Mouse (Mus musculus) limb, embryonic 12.5 days (tissue): ENCODE results near the gene Hdac4. TPM values are rescaled to one million over a fixed set of nuclear protein-coding genes. Genes with fewer than 3 reads are reported as not detected.
A peak's percentile ranks its signal among the peaks of the same experiment; 100 is the strongest.

Source experiments
- ATAC-seq: fragments of 200-750 bp; cut with Nextera tagmentation; 2 replicates; pipeline ENCODE4 v1.8.0; 2017; ENCODE audit warnings: low read depth, moderate TSS enrichment; ENCODE audit not compliant: insufficient number of reproducible peaks, insufficient read depth, low FRiP score, low TSS enrichment
- H3K27ac ChIP-seq: fragments of 300-500 bp; sonication (generic); 2 replicates; pipeline ENCODE4 v1.5.1; 2016; ENCODE audit warnings: mild to moderate bottlenecking, moderate library complexity
- H3K27me3 ChIP-seq: fragments of 300-500 bp; sonication (generic); 2 replicates; pipeline ENCODE4 v1.6.1; 2016; ENCODE audit warnings: mild to moderate bottlenecking, moderate library complexity
- H3K36me3 ChIP-seq: fragments of 300-500 bp; sonication (generic); 2 replicates; pipeline ENCODE4 v1.6.1; 2016; ENCODE audit warnings: mild to moderate bottlenecking, moderate library complexity
- H3K4me1 ChIP-seq: fragments of 300-500 bp; sonication (generic); replicated peaks from 2 replicates; pipeline ENCODE4 v1.6.1; 2016
- H3K4me2 ChIP-seq: fragments of 300-500 bp; sonication (generic); 2 replicates; pipeline ENCODE4 v1.6.1; 2016; ENCODE audit warnings: mild to moderate bottlenecking, moderate library complexity
- H3K4me3 ChIP-seq: fragments of 300-500 bp; sonication (generic); replicated peaks from 2 replicates; pipeline ENCODE4 v1.5.1; 2016; ENCODE audit warnings: mild to moderate bottlenecking
- H3K9ac ChIP-seq: fragments of 300-500 bp; sonication (generic); replicated peaks from 2 replicates; pipeline ENCODE4 v1.6.1; 2016; ENCODE audit warnings: mild to moderate bottlenecking, moderate library complexity
- H3K9me3 ChIP-seq: fragments of 300-500 bp; sonication (generic); 2 replicates; pipeline ENCODE4 v1.6.1; 2016; ENCODE audit warnings: mild to moderate bottlenecking, moderate library complexity
- WGBS: fragments of 180-500 bp; shearing (Covaris S2); methylation state at CpG from one replicate; pipeline ENCODE4 v1.1.7; 2016; 5-methylcytosine and 5-hydroxymethylcytosine counted together
- polyA plus RNA-seq: library from polyadenylated mRNA; unstranded; fragments of >200 nt; fragmentation: Nextera tagmentation; extraction: Ambion mirVana; gene quantifications from 2 replicates; pipeline ENCODE4 v1.2.1, GENCODE M21; 2016

Gene Hdac4
- polyA plus RNA-seq, 1 experiment from 2014 or later: 26.0 TPM

- Histone ChIP-seq H3K9me3 (no peaks in the 10 kb centered on the region), H3K9ac (no peak overlapping the region), H3K4me1 (no peaks in the 10 kb centered on the region), H3K4me3 (no peak overlapping the region), H3K27ac (no peak overlapping the region), H3K4me2 (no peak overlapping the region), H3K36me3 (peaks cover 20% of the 10 kb centered on the region), H3K27me3 (no peaks in the 10 kb centered on the region)
- no peak for ATAC-seq
- WGBS: 61% methylated on average over 4 of the region's 4 CpGs
Observed at GRCm38 (mm10) chr1:92015938-92016672, 179.4 kb downstream of the Hdac4 start.

- H3K9me3 ChIP-seq: no peaks in the 10 kb centered on the region
- peaks cover 20% of the 10 kb centered on the region for H3K36me3 ChIP-seq
- no peak overlapping the region for H3K4me2 ChIP-seq
- H3K27ac ChIP-seq: no peak overlapping the region
- H3K4me1 ChIP-seq: no peaks in the 10 kb centered on the region
- H3K4me3 ChIP-seq: no peak overlapping the region
- ATAC-seq: no peak
- no peaks in the 10 kb centered on the region for H3K27me3 ChIP-seq
- H3K9ac ChIP-seq: no peak overlapping the region
Observed at GRCm38 (mm10) chr1:92015252-92015651, 180.2 kb downstream of the Hdac4 start.

- peaks cover 20% of the 10 kb centered on the region for H3K36me3 ChIP-seq
- no peak overlapping the region for H3K4me3 ChIP-seq
- no peaks in the 10 kb centered on the region for H3K4me1 ChIP-seq
- H3K27me3 ChIP-seq: no peaks in the 10 kb centered on the region
- H3K27ac ChIP-seq: no peak overlapping the region
- no peak overlapping the region for H3K4me2 ChIP-seq
- H3K9ac ChIP-seq: no peak overlapping the region
- no peaks in the 10 kb centered on the region for H3K9me3 ChIP-seq
- ATAC-seq: no peak
Observed at GRCm38 (mm10) chr1:92014496-92014895, 181.0 kb downstream of the Hdac4 start.

GRCm38 (mm10) chr1:92006666-92007065, 188.8 kb downstream of the Hdac4 start:
- Histone ChIP-seq H3K27me3 (no peaks in the 10 kb centered on the region), H3K4me2 (no peak overlapping the region), H3K9me3 (no peaks in the 10 kb centered on the region), H3K4me1 (peaks cover 22% of the 10 kb centered on the region), H3K27ac (no peak overlapping the region), H3K9ac (no peak overlapping the region), H3K36me3 (peaks cover 6% of the 10 kb centered on the region), H3K4me3 (no peak overlapping the region)
- no peak for ATAC-seq
- 42% methylated on average over 1 of the region's 1 CpGs for WGBS

- WGBS: 69% methylated on average over 2 of the region's 2 CpGs
- peaks cover 12% of the 10 kb centered on the region; the same call in 1 of the 2 replicates for H3K36me3 ChIP-seq
- no peak overlapping the region for H3K4me2 ChIP-seq
- no peak for ATAC-seq
- H3K4me1 ChIP-seq: peaks cover 22% of the 10 kb centered on the region
- no peak overlapping the region for H3K9ac ChIP-seq
- H3K9me3 ChIP-seq: no peaks in the 10 kb centered on the region
- H3K4me3 ChIP-seq: no peak overlapping the region
- H3K27ac ChIP-seq: 0 out of 2 replicates have a peak overlapping the region, but pooled peaks have one; percentile 13
- no peaks in the 10 kb centered on the region for H3K27me3 ChIP-seq
Observed at GRCm38 (mm10) chr1:92005617-92005940, 189.9 kb downstream of the Hdac4 start.

- H3K9me3 ChIP-seq: no peaks in the 10 kb centered on the region
- no peak overlapping the region for H3K9ac ChIP-seq
- ATAC-seq: peak; percentile 42; the same call in 1 of the 2 replicates
- WGBS: 56% methylated on average over 8 of the region's 8 CpGs
- no peak overlapping the region for H3K4me2 ChIP-seq
- no peaks in the 10 kb centered on the region for H3K27me3 ChIP-seq
- no peak overlapping the region for H3K4me3 ChIP-seq
- peaks cover 22% of the 10 kb centered on the region for H3K4me1 ChIP-seq
- peaks cover 17% of the 10 kb centered on the region; the same call in 1 of the 2 replicates for H3K36me3 ChIP-seq
- 0 out of 2 replicates have a peak overlapping the region, but pooled peaks have one; percentile 13 for H3K27ac ChIP-seq
Observed at GRCm38 (mm10) chr1:92004906-92005616, 190.4 kb downstream of the Hdac4 start.

- Histone ChIP-seq H3K27me3 (no peaks in the 10 kb centered on the region), H3K36me3 (peaks cover 24% of the 10 kb centered on the region), H3K4me1 (peaks cover 22% of the 10 kb centered on the region), H3K27ac (no peak overlapping the region), H3K9ac (no peak overlapping the region), H3K4me3 (no peak overlapping the region), H3K4me2 (no peak overlapping the region), H3K9me3 (no peaks in the 10 kb centered on the region)
- WGBS: 51% methylated on average over 1 of the region's 1 CpGs
- ATAC-seq: no peak
Observed at GRCm38 (mm10) chr1:92004122-92004521, 191.4 kb downstream of the Hdac4 start.

GRCm38 (mm10) chr1:92000226-92000625, 195.3 kb downstream of the Hdac4 start:
- H3K4me3 ChIP-seq: no peak overlapping the region
- H3K9ac ChIP-seq: no peak overlapping the region
- H3K9me3 ChIP-seq: no peaks in the 10 kb centered on the region
- H3K4me2 ChIP-seq: no peak overlapping the region
- no peak for ATAC-seq
- peaks cover 17% of the 10 kb centered on the region for H3K4me1 ChIP-seq
- no peaks in the 10 kb centered on the region for H3K27me3 ChIP-seq
- H3K36me3 ChIP-seq: peaks cover 48% of the 10 kb centered on the region
- 97% methylated on average over 2 of the region's 2 CpGs for WGBS
- no peak overlapping the region for H3K27ac ChIP-seq

- Histone ChIP-seq H3K27ac (no peak overlapping the region), H3K9ac (no peak overlapping the region; the same call in 1 of the 2 replicates), H3K9me3 (no peaks in the 10 kb centered on the region), H3K4me2 (no peak overlapping the region), H3K4me3 (no peak overlapping the region), H3K36me3 (peaks cover 78% of the 10 kb centered on the region), H3K27me3 (no peaks in the 10 kb centered on the region), H3K4me1 (no peaks in the 10 kb centered on the region)
- ATAC-seq: no peak
- WGBS: 82% methylated on average over 9 of the region's 9 CpGs
Observed at GRCm38 (mm10) chr1:91993658-91994165, 201.8 kb downstream of the Hdac4 start.

GRCm38 (mm10) chr1:91992652-91993051, 202.8 kb downstream of the Hdac4 start:
- no peak overlapping the region for H3K4me3 ChIP-seq
- no peak for ATAC-seq
- H3K4me1 ChIP-seq: no peaks in the 10 kb centered on the region
- WGBS: 83% methylated on average over 3 of the region's 3 CpGs
- no peak overlapping the region for H3K4me2 ChIP-seq
- no peak overlapping the region for H3K9ac ChIP-seq
- no peak overlapping the region for H3K27ac ChIP-seq
- H3K27me3 ChIP-seq: no peaks in the 10 kb centered on the region
- peaks cover 82% of the 10 kb centered on the region for H3K36me3 ChIP-seq
- H3K9me3 ChIP-seq: no peaks in the 10 kb centered on the region

- H3K36me3 ChIP-seq: peaks cover 89% of the 10 kb centered on the region
- no peaks in the 10 kb centered on the region for H3K27me3 ChIP-seq
- ATAC-seq: no peak
- H3K9me3 ChIP-seq: no peaks in the 10 kb centered on the region
- no peak overlapping the region for H3K4me2 ChIP-seq
- no peak overlapping the region for H3K4me3 ChIP-seq
- H3K4me1 ChIP-seq: no peaks in the 10 kb centered on the region
- no peak overlapping the region for H3K27ac ChIP-seq
- H3K9ac ChIP-seq: no peak overlapping the region
Observed at GRCm38 (mm10) chr1:91991597-91991996, 203.9 kb downstream of the Hdac4 start.
